Mouse (Mus musculus): ENCODE results near the gene Apbb1. TPM values are rescaled to one million over a fixed set of nuclear protein-coding genes. Genes with fewer than 3 reads are reported as not detected.
A peak's percentile ranks its signal among the peaks of the same experiment; 100 is the strongest.

The Apbb1 gene
- polyA plus RNA-seq, 1 experiment from 2014 or later, result 31.4 TPM

DNA sequence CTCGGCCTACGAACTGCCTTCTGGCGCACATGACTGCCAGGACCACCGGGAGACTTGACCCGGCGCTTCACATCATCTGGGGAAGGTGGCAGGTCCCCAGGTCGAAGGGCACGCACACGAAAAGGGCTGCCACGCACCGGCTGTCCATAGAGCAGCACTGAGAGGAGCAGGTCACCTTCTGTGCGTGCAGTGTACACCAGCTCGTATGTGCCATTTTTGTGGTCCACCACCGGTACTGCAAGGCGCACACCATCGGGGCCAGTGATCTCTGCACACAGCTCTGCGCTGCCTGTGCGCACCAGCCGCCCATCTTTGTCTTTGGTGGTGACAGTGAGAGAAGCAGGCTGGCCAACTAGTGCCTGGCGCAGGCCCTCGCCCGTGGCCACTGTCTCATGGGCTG, 36.4 kb upstream of the Apbb1 start:
- Histone ChIP-seq H3K9ac (ENCODE audit: low read depth, low read length) (no peak overlapping the region), H3K9me3 (replicated peaks; ENCODE audit: low read length) (no peaks in the 10 kb centered on the region), H3K27ac (no peak overlapping the region), H3K4me2 (ENCODE audit: low read length) (no peak overlapping the region), H3K4me3 (replicated peaks; ENCODE audit: low read depth, low read length) (no peak overlapping the region), H3K36me3 (ENCODE audit: insufficient read depth, low read length) (peaks cover 47% of the 10 kb centered on the region), H3K4me1 (replicated peaks; ENCODE audit: insufficient read depth, low read length) (no peaks in the 10 kb centered on the region), H3K27me3 (ENCODE audit: insufficient read depth, low read length) (no peaks in the 10 kb centered on the region)
- ATAC-seq (replicated peaks; ENCODE audit: low FRiP score, low read depth) (no peak), DNase-seq (ENCODE audit: low spot score) (no peak)
- 96% methylated on average over 22 of the region's 22 CpGs for WGBS
- no peak for TF ChIP-seq CTCF (IDR thresholded peaks at IDR 0.05; ENCODE audit: low read depth)

- Histone ChIP-seq H3K4me3 (replicated peaks; ENCODE audit: low read depth, low read length) (no peak overlapping the region), H3K4me2 (ENCODE audit: low read length) (no peak overlapping the region), H3K36me3 (ENCODE audit: insufficient read depth, low read length) (peaks cover 59% of the 10 kb centered on the region), H3K27me3 (ENCODE audit: insufficient read depth, low read length) (no peaks in the 10 kb centered on the region), H3K9me3 (replicated peaks; ENCODE audit: low read length) (no peaks in the 10 kb centered on the region), H3K27ac (no peak overlapping the region), H3K9ac (ENCODE audit: low read depth, low read length) (no peak overlapping the region), H3K4me1 (replicated peaks; ENCODE audit: insufficient read depth, low read length) (no peaks in the 10 kb centered on the region)
- no peak for TF ChIP-seq CTCF (IDR thresholded peaks at IDR 0.05; ENCODE audit: low read depth)
- no peak for ATAC-seq (replicated peaks; ENCODE audit: low FRiP score, low read depth)
- 68% methylated on average over 6 of the region's 6 CpGs for WGBS
- no peak for DNase-seq (ENCODE audit: low spot score)
Measured at GRCm38 (mm10) chr7:105616561-105616960, 35.1 kb upstream of the Apbb1 start.

DNA sequence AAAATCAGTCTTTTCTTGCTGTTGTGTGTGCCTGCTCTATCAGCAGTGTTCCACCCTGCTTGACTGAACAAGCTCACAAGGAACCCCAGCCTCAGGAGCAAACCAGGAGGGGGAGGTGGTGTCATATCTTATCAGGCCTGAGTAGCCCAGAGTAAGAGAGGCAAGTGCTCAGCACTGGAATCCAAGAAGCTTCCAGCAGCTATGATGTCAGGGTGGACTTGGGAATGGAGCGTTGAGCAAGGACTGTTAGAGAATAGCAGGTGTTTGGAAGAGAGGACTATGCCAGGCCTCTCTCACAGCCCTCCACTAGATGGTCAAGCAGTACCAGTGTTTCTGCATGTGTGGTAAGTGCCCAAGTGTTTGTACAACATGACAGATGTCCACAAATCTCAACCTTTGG, 34.3 kb upstream of the Apbb1 start:
- Histone ChIP-seq H3K4me1 (replicated peaks; ENCODE audit: insufficient read depth, low read length) (no peaks in the 10 kb centered on the region), H3K36me3 (ENCODE audit: insufficient read depth, low read length) (peaks cover 68% of the 10 kb centered on the region), H3K27ac (no peak overlapping the region), H3K4me2 (ENCODE audit: low read length) (no peak overlapping the region), H3K27me3 (ENCODE audit: insufficient read depth, low read length) (no peaks in the 10 kb centered on the region), H3K4me3 (replicated peaks; ENCODE audit: low read depth, low read length) (no peak overlapping the region), H3K9me3 (replicated peaks; ENCODE audit: low read length) (no peaks in the 10 kb centered on the region), H3K9ac (ENCODE audit: low read depth, low read length) (no peak overlapping the region)
- no peak for TF ChIP-seq CTCF (IDR thresholded peaks at IDR 0.05; ENCODE audit: low read depth)
- 68% methylated on average over 1 of the region's 1 CpGs for WGBS
- DNase-seq (ENCODE audit: low spot score), result no peak
- no peak for ATAC-seq (replicated peaks; ENCODE audit: low FRiP score, low read depth)

GRCm38 (mm10) chr7:105614400-105614799, 32.9 kb upstream of the Apbb1 start:
- H3K27me3 ChIP-seq (ENCODE audit: insufficient read depth, low read length), result no peaks in the 10 kb centered on the region
- no peaks in the 10 kb centered on the region for H3K9me3 ChIP-seq (replicated peaks; ENCODE audit: low read length)
- H3K4me3 ChIP-seq (replicated peaks; ENCODE audit: low read depth, low read length), result no peak overlapping the region
- no peak overlapping the region for H3K4me2 ChIP-seq (ENCODE audit: low read length)
- WGBS, result 91% methylated on average over 1 of the region's 1 CpGs
- TF ChIP-seq CTCF (IDR thresholded peaks at IDR 0.05; ENCODE audit: low read depth), result no peak
- no peaks in the 10 kb centered on the region for H3K4me1 ChIP-seq (replicated peaks; ENCODE audit: insufficient read depth, low read length)
- no peak for DNase-seq (ENCODE audit: low spot score)
- no peak overlapping the region for H3K9ac ChIP-seq (ENCODE audit: low read depth, low read length)
- peaks cover 70% of the 10 kb centered on the region for H3K36me3 ChIP-seq (ENCODE audit: insufficient read depth, low read length)
- H3K27ac ChIP-seq, result no peak overlapping the region
- no peak for ATAC-seq (replicated peaks; ENCODE audit: low FRiP score, low read depth)

DNA sequence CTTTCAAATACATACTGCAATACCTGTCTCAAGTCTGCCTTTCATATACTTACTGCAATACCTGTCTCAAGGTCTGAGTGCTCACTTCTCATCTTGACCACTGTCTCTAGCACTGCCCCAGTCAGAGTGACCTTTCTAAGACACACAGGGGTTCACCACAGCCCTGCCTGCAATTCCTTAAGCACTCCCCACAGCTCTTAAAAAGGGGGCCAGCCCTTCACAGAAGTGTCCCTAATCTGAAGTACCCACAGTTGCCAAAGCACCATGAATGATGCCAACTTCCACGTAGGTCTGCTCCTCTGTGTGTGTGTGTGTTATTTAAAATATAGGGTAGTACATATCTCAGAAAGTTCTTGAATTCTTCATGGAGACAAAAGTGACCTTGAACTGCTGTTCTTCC, 30.3 kb upstream of the Apbb1 start:
- DNase-seq (ENCODE audit: low spot score) (no peak), ATAC-seq (replicated peaks; ENCODE audit: low FRiP score, low read depth) (no peak)
- Histone ChIP-seq H3K9me3 (replicated peaks; ENCODE audit: low read length) (no peaks in the 10 kb centered on the region), H3K4me3 (replicated peaks; ENCODE audit: low read depth, low read length) (no peak overlapping the region), H3K9ac (ENCODE audit: low read depth, low read length) (no peak overlapping the region), H3K27me3 (ENCODE audit: insufficient read depth, low read length) (no peaks in the 10 kb centered on the region), H3K4me2 (ENCODE audit: low read length) (no peak overlapping the region), H3K36me3 (ENCODE audit: insufficient read depth, low read length) (peaks cover 48% of the 10 kb centered on the region), H3K4me1 (replicated peaks; ENCODE audit: insufficient read depth, low read length) (no peaks in the 10 kb centered on the region), H3K27ac (no peak overlapping the region)
- 93% methylated on average over 1 of the region's 1 CpGs for WGBS
- no peak for TF ChIP-seq CTCF (IDR thresholded peaks at IDR 0.05; ENCODE audit: low read depth)

GRCm38 (mm10) chr7:105608467-105608866, 27.0 kb upstream of the Apbb1 start:
- 86% methylated on average over 3 of the region's 3 CpGs for WGBS
- Histone ChIP-seq H3K9ac (ENCODE audit: low read depth, low read length) (no peak overlapping the region), H3K4me1 (replicated peaks; ENCODE audit: insufficient read depth, low read length) (no peaks in the 10 kb centered on the region), H3K36me3 (ENCODE audit: insufficient read depth, low read length) (peaks cover 37% of the 10 kb centered on the region), H3K4me2 (ENCODE audit: low read length) (no peak overlapping the region), H3K27me3 (ENCODE audit: insufficient read depth, low read length) (no peaks in the 10 kb centered on the region), H3K4me3 (replicated peaks; ENCODE audit: low read depth, low read length) (no peak overlapping the region), H3K9me3 (replicated peaks; ENCODE audit: low read length) (no peaks in the 10 kb centered on the region), H3K27ac (no peak overlapping the region)
- ATAC-seq (replicated peaks; ENCODE audit: low FRiP score, low read depth) (no peak), DNase-seq (ENCODE audit: low spot score) (no peak)
- no peak for TF ChIP-seq CTCF (IDR thresholded peaks at IDR 0.05; ENCODE audit: low read depth)

DNA sequence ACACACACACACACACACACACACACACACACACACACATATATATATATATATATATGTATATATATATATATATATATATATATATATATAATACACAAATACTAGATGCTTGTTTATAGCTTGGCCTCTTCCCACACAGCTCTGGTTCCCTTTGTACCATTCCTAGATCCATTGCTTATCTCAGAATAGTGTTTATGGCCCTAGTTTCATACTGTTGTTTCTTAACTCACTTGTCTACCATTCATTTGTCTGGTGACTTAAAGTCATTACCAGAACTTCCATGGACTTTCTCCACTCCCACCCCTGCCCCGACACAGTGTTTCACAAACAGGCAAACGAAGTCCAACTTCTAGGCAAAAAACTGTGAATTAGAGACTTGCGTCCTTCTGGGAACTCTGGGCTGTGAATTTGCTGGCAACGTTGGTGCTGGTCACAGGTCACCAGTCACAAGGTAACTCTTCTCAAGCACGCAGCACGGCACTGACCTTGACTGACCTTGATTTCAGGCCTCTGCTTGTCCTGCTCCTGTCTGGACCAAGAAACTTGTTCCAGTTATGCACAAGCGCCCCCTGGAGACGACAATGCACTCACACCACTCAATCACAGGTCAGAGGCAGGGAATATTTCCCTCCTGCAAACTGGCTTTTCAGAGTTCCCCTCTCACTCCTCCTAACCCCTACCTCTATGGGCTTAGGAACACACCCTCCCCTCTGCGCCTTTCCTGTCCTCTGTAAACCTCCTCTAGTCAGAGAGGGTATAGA, 21.6 kb upstream of the Apbb1 start:
- Histone ChIP-seq H3K36me3 (ENCODE audit: insufficient read depth, low read length) (no peaks in the 10 kb centered on the region), H3K27ac (no peak overlapping the region), H3K9me3 (replicated peaks; ENCODE audit: low read length) (no peaks in the 10 kb centered on the region), H3K4me2 (ENCODE audit: low read length) (no peak overlapping the region), H3K9ac (ENCODE audit: low read depth, low read length) (no peak overlapping the region), H3K4me3 (replicated peaks; ENCODE audit: low read depth, low read length) (no peak overlapping the region), H3K4me1 (replicated peaks; ENCODE audit: insufficient read depth, low read length) (no peaks in the 10 kb centered on the region), H3K27me3 (ENCODE audit: insufficient read depth, low read length) (no peaks in the 10 kb centered on the region)
- DNase-seq (ENCODE audit: low spot score) (peak; percentile 77), ATAC-seq (replicated peaks; ENCODE audit: low FRiP score, low read depth) (peak; percentile 87)
- peak; percentile 85 for TF ChIP-seq CTCF (IDR thresholded peaks at IDR 0.05; ENCODE audit: low read depth)
- 27% methylated on average over 9 of the region's 9 CpGs for WGBS

Measured in kidney, postnatal 0 days (tissue).